Mouse (Mus musculus) frontal cortex, postnatal 36 days (tissue): Measurements from ENCODE around the gene Olfr703.

Source experiments
- DNase-seq, 2 experiments: peaks; one replicate each; pipeline ENCODE4 v3.0.0; 2022; ENCODE audit warnings: low spot score in 2 of 2

Gene Olfr703

DNA sequence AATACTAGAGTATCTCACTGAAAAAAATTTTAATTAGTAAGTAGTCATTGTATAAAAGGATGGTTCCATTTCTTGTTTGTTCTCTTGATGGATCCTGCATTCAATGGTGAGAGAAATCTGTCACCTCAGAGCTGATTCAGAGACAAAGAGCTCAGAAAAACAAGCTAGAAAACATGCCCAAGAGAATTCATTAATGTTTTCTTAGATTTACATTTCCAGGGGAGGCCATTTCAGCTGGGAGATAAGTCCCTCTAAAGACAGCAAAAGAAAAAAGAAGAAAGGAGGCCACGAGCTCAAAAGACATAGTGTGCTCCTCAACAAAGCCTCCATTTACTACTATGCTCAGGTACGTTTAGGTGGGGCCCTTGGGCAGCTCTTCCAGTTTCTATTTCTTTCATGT is at the start of gene Olfr703:
Olfr703 (plus strand) TSS at position 301 of the 400 bp plus-strand sequence.
- no peak for DNase-seq

- no peak for DNase-seq
Observed at GRCm38 (mm10) chr7:106808734-106809133, 34.4 kb upstream of the Olfr703 start, which contains the start of gene Olfr700. Olfr700 (minus strand) TSS chr7:106808834.

- no peak for DNase-seq
Observed at GRCm38 (mm10) chr7:106813829-106814228, 29.3 kb upstream of the Olfr703 start, which contains the start of gene Olfr701. Olfr701 (plus strand) TSS chr7:106814129.

DNA sequence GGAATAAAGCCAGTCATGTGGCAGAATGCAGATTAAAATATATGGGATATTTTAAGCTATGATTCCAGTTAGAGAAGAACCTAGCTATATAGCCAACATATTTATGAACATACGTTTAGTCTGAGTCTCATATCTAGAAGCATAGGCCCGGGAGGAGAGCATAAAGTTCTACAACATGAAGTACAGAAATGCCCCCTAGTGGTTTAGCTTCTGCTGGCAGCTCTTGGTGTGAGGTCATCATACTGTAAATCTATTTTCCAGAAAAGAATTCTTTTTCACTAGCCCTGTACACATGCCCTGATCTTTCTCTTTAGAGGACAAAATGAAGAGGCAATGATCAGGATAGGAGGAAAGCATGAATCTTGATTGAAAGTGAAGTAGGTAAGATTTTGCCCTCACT is 27.4 kb upstream of the Olfr703 start:
- DNase-seq = no peak

DNA sequence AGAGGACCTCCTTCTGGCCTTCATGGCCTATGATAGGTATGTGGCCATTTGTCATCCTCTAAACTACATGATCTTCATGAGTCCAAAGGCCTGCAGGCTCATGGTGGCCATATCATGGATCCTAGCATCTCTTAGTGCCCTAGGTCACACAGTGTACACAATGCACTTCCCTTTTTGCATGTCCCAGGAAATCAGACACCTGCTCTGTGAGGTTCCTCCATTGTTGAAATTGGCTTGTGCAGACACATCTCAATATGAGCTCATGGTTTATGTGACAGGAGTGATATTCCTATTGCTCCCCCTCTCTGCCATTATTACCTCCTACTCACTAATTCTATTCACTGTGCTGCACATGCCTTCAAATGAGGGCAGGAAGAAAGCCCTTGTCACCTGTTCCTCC is 24.7 kb upstream of the Olfr703 start:
- no peak for DNase-seq

DNA sequence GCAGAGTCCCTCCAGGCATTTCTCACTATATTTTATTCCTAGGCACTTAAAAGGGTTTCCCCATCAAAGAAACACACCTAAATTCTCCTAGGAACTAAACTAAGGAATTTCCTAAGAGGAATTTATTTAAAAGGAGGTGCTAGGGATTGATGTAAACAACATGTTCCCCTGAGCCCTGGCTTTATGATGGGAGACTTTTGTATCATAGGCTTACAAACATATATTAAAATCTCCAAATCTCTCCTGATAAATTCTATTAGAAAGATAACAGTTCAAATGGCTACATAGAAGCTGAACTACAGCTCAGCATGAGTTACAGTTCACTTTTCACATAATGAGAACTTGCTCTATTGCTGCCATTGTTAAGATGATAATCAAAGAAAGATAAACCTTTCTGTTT is 9.4 kb upstream of the Olfr703 start, which contains the start of gene Olfr702:
Olfr702 (minus strand) TSS at position 101 of the 400 bp plus-strand sequence.
- no peak for DNase-seq

DNA sequence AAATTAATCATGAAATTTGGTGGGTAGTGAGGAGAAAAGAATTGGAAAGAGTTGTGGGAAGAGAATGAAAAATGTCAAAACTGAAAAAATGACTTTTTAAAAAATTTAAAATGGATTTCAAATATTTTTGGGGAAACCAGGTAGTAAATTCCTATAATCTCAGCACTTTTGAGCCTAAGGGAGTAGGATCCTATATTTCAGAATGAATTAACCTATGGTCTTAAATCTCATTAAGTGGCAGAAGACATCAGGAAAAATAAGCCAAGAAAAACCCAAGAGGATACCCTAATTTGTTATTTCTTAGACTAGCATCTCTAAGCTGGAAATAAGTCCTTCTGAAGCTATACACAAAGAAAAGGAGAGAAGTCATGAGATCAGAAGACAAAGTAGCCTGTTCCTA is 19.7 kb downstream of the Olfr703 start, which contains the start of gene Olfr704:
Olfr704 (plus strand) TSS at position 301 of the 400 bp plus-strand sequence.
- no peak for DNase-seq

- no peak for DNase-seq
Observed at GRCm38 (mm10) chr7:106876791-106877190, 33.6 kb downstream of the Olfr703 start, which contains the start of gene Olfr705. Olfr705 (minus strand) TSS chr7:106876891.

DNA sequence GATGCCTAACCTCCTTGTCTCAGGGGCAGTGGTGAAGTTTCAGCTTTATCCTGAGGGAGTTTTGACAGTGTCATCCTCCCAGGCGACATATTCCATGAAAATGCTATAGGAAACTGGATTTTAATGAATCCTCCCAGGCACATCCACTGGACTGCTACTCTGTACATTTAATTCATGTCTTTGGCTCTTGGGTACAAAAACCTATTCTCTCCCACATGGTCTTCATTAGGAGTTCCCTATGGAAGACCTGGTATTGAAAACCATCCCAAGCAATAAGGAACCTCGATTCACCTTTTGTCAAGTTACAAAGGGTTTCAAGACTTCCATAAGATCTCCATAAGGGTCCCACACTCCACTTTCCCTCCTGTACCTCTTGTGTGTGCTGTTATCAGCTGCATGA is 44.9 kb downstream of the Olfr703 start, which contains the start of gene Olfr706:
Olfr706 (minus strand) TSS at position 101 of the 400 bp plus-strand sequence.
- DNase-seq = no peak
